Mouse (Mus musculus) neutrophil, adult 5-6 weeks (primary cell): Measurements from ENCODE around the gene Cfap70. TPM values are rescaled to one million over a fixed set of nuclear protein-coding genes. Genes with fewer than 3 reads are reported as not detected.

Experiments used
- ATAC-seq: fragments of 151-379, 151-347 bp; 2 replicates; pipeline ENCODE4 v1.8.0; 2017; ENCODE audit warnings: mild to moderate bottlenecking, moderate TSS enrichment; ENCODE audit not compliant: insufficient number of reproducible peaks, poor library complexity, low FRiP score, severe bottlenecking; ENCODE audit errors: extremely low read depth
- total RNA-seq: library from RNA; stranded (forward); fragments of 200-1000 nt; gene quantifications from 2 replicates; pipeline ENCODE4 v1.2.3, GENCODE M21; 2017

Gene Cfap70
- total RNA-seq = not detected in 2 replicates

DNA sequence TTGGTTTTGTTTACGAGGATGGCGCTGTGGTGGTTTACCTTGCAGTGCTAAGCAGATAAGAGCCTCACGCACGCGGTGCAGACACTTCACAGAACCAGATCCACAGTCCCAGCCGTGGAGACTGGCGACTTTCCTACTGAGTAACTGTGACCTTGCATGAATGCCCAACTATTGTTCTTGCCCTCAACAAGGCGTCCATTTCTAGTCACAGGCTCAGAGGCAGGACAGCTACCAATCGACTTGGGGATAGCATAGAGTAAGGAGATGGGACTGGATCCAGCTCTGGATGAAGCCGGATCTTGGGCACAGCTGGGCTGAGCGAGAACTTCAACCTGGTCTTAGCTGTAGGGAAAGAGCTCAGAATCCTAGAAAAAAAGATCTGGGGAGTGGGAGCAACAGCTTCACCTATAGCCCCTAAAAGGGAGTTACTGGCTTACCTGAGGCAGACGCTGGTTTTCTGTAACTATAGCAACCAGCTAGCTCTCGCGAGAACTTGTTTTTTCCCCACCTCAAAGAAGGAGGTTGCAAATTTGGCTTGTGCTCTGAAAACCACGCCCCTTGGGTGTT, at the start of gene Cfap70:
TSS of gene Cfap70 (minus strand) at position 462 of the 567 bp plus-strand sequence.
- no peak for ATAC-seq

DNA sequence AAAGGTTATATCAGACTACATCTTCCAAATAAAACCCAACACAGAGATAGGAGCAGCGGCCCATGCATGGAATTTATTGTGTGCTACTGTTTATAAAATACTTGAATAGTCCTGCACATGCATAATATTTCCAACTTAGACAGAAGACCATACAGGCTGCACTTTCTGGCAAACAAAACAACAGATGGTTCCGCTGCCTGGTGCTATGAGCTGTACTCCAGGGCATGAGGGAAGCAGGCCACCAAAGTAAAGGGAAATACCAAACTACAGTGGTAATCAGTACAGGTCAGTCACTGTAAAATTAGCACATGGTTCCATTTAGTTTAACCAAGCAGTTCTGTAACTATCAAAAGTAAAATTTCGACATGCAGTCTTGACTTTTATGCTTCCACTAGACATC, 48.0 kb upstream of the Cfap70 start:
- no peak for ATAC-seq

DNA sequence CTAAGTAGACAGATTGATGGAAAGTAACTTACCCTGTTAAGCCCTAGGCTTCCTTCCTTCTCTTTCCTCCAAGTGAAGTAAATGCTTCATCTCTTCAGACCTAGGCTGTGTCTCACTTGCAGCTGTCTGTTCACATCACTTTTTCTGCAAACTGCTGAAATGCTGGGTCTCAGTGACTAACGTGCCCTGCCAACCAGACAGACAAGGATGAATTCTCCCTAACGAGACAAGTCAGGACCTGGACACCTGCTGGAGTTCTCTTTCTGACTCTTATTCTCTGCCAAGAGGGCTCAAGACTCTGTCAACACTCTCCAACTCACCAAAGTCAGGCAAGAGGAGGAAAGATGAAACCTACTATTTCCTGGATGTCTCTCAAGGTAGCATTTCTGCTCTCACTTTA, 44.6 kb upstream of the Cfap70 start, which contains the start of gene Mss51:
TSS of gene Mss51 (minus strand) at position 299 of the 400 bp plus-strand sequence.
- ATAC-seq = no peak

DNA sequence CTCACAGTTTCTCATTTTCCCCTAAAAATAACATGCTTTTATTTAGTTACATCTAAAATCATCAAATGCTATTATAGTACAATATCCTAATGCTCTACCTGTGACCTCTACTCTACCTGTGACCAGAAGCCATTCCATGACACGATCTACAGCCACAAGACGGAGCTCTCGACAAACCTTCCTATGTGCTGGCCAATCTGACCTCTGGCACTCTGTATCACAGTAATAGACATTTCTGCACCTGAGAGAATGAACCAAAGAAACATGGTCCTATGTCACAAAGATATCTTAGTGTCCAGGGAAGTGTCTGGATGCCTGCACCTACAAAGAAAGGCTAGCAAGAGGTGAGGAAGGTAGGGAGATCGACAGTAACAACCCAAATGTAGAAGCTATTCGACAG, 34.0 kb upstream of the Cfap70 start:
- no peak for ATAC-seq

DNA sequence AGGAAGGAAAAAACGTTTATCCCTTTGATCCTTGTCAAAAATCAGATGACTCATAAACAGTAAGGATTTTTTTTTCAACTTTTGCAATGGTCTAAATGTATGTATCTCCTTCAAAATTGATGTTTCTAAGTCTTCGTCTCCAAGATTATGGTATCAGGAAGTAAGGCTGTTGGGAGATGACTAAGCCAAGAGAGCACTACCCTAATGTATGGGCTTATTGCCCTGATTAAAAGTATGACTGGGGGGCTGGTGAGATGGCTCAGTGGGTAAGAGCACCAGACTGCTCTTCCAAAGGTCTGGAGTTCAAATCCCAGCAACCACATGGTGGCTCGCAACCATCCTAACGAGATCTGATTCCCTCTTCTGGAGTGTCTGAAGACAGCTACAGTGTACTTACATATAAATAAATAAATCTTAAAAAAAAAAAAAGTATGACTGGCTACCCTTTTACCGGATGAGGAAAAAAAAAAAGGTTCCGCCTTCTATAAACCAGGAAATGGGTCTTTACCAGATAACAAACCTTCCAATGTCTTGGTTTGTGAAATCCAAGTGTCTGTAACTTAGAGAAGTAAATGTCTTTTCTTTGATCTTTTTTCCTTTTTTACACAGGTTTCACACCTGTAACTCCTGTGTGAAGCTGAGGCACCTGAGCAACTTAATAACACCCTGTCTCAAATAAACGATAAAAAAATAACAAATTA, 30.2 kb upstream of the Cfap70 start:
- no peak for ATAC-seq

DNA sequence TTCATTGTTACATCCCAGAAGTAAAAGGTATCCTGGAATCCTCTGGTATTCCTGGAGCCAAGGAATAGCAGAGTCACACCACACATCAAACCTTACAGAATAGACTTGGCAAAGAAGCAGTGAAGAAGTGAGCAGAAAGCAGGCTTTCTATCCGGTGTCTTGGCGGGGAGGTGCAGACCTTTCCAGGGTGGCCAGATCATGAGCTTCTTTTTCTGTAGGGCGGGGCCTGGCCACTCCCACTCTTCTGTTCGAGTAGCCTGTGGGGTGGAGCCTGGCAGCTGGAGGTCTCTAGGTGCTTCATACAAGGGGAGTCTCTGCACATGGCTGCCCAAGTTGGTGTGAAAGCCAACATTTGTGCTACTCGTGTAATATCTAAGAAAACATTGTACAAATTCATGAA, 29.2 kb upstream of the Cfap70 start:
- ATAC-seq = no peak

DNA sequence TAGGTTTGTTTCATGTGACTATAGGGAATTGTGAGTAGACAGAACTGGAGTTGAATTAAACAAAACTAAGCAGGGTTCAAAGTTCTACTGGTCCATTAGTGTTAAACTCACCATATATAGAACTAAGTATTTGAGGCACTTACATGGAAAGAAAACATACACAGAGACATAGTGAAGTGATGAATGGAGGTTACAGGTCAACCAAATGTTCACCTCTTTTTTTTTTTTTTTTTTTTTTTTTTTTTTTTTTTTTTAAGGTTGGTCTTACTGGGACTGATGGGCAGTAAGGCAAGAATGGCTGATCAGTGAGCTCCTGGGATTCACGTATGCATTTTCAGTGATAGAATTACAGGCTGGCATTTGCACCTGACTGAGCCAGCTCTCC, 28.2 kb upstream of the Cfap70 start:
- ATAC-seq = no peak

DNA sequence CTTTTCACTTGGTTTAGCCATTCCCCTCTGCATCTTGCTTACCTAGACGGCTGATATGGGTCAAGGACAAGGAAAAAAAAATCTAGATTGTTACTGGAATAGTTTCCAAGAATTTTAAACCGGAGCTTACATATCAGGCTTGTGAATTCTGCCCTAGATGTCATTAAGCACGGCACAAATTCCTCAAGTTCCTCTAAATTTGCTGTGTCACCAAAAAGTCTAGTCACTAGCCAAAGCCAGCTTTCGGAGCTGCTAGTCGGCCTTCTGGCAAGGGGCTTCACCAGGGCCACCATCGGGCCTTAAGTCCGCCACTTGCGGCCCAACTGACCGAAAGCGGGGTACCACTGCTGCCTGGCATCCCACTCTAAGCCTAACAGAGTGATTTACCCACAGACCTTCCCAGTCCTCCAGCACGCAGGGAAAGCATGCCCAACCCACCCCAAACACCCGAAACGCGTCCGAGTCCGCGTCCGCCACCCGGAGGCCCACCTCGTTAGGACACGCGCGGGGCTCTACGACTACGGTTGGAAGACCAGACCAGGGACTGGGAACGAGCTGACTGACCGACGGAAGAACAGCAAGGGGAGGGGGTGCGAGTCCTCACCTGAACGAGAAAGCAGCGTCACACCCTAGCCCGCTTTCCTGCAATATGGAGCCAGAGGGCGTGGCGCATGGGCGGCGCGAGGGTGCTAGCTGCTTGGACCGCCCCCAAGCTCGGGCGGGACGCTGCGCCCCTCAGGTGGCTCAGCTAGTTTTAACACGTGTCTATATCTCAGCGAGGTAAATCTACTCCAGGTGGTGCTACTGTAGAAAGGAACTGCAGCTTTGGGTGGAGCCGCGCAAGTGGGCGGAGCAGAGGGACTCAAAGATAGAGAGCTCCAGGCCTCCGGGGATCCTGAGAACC, 27.5 kb upstream of the Cfap70 start, which contains the start of gene Anxa7:
TSS of gene Anxa7 (minus strand) at position 843 of the 904 bp plus-strand sequence.
- peak; percentile 80 for ATAC-seq

DNA sequence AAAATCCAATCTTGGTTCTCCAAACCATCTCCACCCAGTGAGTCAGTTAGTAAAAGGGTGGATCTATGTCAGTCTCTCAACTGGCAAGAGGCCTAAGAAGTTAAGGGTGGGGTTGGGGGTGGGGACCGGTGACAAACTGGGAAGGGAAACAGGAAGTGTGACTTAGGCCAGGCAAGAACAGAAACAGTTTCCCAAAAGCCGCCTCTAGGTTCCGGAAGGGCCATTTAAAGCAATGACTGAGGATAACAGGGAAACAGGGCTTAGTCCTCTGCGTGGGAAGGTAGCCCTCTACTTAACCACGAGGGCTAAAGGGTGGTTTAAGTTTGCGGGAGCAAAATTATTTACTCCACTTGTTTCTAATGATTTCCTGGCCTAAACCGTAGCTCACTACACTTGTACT, 26.8 kb upstream of the Cfap70 start:
- ATAC-seq = no peak

DNA sequence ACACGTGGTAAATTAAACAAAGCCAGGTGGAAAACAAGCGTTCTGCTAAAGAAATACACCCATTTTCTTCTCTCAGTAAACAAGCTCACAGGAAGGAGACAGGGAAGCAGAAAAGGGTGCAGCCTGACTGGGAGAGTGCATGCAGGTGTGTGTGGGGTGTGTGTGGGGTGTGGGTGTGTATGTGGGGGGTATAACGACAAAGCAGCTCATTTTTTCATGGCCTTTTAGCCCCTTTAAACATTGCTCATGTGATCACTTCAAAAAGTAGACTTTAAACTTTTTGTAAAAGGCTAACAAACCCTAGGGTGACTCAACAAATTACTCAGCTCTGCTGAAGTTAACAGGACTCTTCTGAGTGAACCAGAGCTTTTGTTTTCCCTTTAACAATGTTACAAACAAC, 26.4 kb upstream of the Cfap70 start:
- no peak for ATAC-seq

DNA sequence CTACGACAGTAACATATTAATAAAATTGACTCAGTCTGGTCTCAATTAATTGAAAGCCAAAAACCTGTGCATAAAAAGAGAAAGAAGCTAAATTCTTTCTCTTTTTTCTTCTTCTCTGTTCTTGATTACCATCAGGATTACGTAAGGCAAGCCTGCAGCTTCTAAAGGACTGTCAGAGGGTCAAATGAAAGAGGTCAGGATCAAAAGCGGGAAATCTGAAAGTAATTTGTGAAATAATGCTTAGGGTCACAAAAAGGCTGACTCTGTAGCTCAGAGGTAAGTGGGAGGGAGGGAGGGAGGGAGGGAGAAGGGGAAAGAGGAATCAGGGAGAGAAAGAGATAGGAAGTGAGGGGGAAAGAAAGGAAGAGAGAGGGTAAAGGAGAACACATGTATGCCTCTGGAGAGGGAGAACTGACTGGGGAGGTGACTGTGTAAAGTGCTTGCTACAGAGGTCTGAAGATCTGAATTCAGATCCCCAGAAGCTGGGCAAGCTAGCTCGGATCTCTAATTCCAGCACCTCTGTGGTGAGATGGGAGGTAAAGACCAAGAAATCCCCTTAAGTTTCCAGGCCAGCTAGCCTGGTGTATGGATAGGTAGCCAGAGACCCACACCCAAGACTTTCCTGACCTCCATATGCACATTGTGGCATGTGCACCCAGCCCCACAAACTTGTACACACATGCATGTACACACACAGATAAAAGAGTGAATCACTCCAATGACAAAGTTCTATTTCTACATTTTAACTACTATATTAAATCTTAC, 25.4 kb upstream of the Cfap70 start:
- ATAC-seq = no peak

DNA sequence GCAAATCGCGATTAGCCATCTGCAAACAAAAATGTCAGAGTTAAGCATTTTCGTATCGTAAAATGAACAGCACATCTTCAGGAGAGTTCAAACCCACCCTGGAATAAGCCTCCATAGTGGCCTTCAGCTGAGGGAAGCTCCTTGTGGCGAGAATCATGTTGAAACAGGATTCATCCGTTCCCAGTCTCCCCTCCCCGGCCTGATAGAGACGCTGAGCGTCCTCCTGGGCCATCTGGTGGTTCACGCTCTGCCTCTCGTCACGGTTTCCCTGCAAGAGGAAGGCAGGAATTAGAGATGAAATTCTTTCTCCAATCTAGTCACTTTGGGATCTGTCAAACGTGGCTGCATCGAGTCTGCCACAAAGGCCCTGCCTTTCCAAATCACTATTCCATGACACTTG, 8.2 kb upstream of the Cfap70 start:
- no peak for ATAC-seq

DNA sequence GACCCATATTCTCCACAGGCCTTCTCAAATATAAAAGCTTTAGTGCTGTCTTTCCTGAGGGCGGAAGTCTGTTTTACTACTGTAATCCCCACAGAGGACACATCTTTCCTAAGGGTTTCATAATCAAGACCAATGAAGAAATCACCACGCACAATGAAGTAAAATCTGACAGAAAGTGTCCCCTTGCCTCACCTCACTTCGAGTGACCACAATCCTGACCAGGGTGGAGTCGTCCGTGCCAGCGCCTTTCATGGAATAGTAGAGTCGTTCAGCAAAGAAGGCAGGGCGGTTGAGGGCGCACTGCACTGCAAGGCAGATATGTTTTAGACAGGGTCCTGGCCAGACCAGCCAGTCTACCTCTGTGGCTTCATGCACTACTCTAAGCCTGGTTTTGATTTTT, 6.4 kb upstream of the Cfap70 start:
- no peak for ATAC-seq

DNA sequence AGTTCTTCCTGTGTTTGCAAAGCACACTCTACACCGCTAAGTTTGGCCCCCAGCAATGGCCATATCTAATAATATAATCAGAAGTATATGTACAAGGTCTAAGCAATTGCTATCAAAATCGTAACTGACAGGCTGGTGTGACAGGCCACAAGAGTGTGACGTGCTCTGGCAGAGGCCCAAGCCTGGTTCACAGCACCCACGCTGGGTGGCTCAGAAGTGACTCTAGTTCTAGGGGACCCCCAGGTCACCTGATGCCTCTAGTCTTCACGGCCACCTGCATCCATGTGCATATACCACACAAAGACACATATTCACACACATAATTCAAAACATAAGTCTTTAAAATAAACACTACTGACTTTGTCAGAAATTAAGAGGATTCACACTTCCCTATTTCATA, 903 bp upstream of the Cfap70 start:
- no peak for ATAC-seq

DNA sequence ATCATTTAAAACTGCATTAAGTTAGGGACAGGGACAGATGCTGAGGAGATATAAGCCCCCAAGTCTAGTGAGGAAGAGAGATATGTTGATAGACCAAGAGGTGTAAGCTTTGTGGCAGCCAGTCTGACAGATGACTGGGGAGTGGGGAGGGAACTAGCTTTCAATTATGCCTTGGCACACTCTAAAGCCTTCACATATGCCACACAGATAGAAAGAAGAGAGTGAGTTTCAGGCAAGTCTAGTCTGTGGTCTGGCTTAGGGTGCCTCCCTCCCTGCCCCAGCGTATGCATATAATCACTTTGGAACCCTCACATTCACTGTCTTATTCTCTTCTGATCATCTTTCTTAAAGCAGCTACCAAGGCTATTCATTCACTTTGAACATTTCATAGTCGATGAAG, 724 bp downstream of the Cfap70 start:
- ATAC-seq = no peak

DNA sequence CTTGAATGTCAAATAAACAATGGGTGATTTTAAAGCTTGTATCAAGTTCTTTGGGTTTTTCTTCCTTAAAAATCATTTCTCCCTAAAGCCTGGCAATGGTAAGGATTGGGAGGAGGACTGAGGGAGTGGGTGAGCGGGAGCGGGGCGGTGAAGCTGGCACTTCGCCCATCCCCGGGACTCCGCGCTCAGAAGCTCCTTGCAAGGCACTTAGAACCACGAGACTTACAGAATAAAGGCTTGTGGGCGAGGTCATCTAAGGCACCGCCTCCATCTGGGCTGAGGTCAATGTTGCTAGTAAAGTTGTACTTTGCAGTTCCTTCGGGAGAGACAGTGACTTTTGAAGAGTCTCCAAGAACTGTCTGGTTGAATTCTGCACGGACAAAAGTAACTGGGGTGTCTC, 4.8 kb downstream of the Cfap70 start:
- no peak for ATAC-seq

DNA sequence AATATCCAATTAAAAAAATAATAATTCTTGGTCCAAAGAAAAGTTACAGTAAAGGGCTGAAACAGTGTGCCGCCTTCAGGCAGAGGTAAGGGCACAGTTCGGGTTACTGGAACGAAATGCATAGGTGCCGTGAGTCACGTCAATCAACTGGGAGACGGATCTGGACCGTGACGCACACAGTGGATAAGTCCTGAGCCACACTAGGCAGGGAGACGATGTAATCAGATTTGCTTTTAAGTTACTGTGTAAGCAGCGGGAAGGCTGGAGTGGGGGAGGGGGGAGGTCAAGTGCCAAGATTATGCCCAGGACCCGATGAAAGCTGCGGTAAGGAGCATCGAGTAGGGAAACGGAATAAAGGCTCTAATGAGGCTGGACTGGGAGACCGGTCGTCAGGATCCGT, 9.8 kb downstream of the Cfap70 start:
- ATAC-seq = no peak

DNA sequence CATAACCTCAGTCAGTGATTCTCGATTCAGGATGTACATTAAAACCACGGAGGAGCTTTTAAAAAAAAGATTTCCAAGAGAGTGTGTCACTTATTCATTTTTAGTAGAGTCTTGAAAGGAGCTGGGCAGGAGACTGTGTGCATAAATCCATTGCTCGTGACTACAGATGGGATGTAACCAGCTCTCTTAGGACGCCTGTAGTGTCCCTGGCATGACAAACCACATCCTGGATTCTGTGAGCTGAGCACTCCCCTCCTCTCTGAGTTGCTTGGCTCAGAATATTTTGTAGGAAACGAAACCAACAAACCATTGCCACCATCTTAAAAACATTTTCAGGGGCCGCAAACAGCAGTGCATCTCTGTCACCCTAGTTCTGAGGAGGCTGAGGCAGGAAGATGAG, 15.1 kb downstream of the Cfap70 start:
- ATAC-seq = no peak

DNA sequence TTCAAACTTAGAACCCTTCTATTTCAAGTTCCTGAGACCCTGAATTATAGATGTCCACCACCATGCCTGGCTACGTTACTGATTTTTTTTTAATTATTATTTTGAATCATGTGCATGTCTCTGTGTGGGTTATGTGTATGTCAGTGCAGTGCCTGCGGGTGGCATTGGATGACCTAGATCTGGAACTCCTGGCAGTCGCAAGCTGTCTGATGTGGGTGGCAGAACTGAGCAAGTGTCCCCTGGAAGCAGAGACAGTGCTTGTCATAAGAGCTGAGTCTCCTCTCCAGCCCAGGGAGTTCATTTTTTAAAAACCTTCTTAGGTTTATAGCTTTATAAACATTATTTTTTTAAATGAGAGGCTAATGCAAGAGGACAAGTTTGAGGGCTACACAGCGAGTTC, 19.6 kb downstream of the Cfap70 start:
- ATAC-seq = no peak
